Mouse (Mus musculus): ENCODE data around the gene Tril.

DNA sequence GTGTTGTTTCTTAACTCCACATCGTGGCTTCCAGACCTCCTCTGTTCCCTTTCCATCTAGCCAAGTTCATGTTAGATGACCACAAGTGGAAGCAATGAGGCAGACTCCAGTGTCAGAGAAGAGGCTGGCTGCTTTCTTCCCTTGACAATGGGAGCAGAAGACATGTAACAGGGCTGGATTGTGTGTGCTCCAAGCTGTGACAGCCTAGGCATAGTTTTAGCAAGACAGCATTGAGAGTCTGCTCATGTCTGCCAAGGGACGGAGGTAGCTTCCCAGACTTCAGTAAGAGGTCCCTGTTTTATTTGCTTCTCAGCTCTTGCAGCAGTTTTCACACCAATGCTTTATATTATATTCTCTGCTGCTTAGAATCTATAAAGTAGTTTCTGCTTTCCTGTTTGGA, 33.6 kb upstream of the Tril start:
- TF ChIP-seq CTCF (IDR thresholded peaks at IDR 0.05; ENCODE audit: insufficient read depth, low read depth, low read length) (no peak), POLR2A (IDR thresholded peaks at IDR 0.05; ENCODE audit: insufficient read depth, low read depth, low read length) (no peak)

Measured in olfactory bulb, adult 2 months (tissue).